Mouse (Mus musculus) stomach, embryonic 14.5 days (tissue): Measurements from ENCODE around the gene Tmem129. TPM values are rescaled to one million over a fixed set of nuclear protein-coding genes. Genes with fewer than 3 reads are reported as not detected.

Experiments used
- ATAC-seq: fragments of 200-750 bp; cut with Nextera tagmentation; 2 replicates; pipeline ENCODE4 v1.8.0; 2017; ENCODE audit warnings: low read depth, moderate TSS enrichment; ENCODE audit not compliant: insufficient number of reproducible peaks, insufficient read depth, low FRiP score
- H3K27ac ChIP-seq: fragments of 300-500 bp; sonication (generic); 2 replicates; pipeline ENCODE4 v1.5.1; 2014; ENCODE audit warnings: mild to moderate bottlenecking, low read length, moderate library complexity, mixed read lengths
- H3K27me3 ChIP-seq: fragments of 300-500 bp; sonication (generic); 2 replicates; pipeline ENCODE4 v1.6.1; 2014; ENCODE audit warnings: low read length, control low read depth, mixed read lengths; ENCODE audit not compliant: control insufficient read depth, insufficient read depth
- H3K36me3 ChIP-seq: fragments of 300-500 bp; sonication (generic); 2 replicates; pipeline ENCODE4 v1.6.1; 2014; ENCODE audit warnings: mild to moderate bottlenecking, control low read depth, low read length, moderate library complexity, mixed read lengths; ENCODE audit not compliant: control insufficient read depth, insufficient read depth
- H3K4me1 ChIP-seq: fragments of 300-500 bp; sonication (generic); 2 replicates; pipeline ENCODE4 v1.6.1; 2014; ENCODE audit warnings: low read length, control low read depth, mixed read lengths; ENCODE audit not compliant: control insufficient read depth, insufficient read depth
- H3K4me2 ChIP-seq: fragments of 300-500 bp; sonication (generic); replicated peaks from 2 replicates; pipeline ENCODE4 v1.6.1; 2014; ENCODE audit warnings: low read depth, low read length, control low read depth
- H3K4me3 ChIP-seq: fragments of 300-500 bp; sonication (generic); 2 replicates; pipeline ENCODE4 v1.5.1; 2014; ENCODE audit warnings: low read depth, low read length, control low read depth
- H3K9ac ChIP-seq: fragments of 300-500 bp; sonication (generic); replicated peaks from 2 replicates; pipeline ENCODE4 v1.6.1; 2014; ENCODE audit warnings: low read depth, mild to moderate bottlenecking, control low read depth, low read length, moderate library complexity, mixed read lengths
- H3K9me3 ChIP-seq: fragments of 300-500 bp; sonication (generic); 2 replicates; pipeline ENCODE4 v1.6.1; 2016; ENCODE audit warnings: low read depth, low read length, control low read depth; ENCODE audit not compliant: control insufficient read depth
- WGBS: fragments of 180-500 bp; shearing (Covaris S2); extraction: QIAGEN DNeasy Blood & Tissue Kit; methylation state at CpG from one replicate; pipeline ENCODE4 v1.1.7; 2014; 5-methylcytosine and 5-hydroxymethylcytosine counted together
- polyA plus RNA-seq: library from polyadenylated mRNA; unstranded; fragments of >200 nt; fragmentation: Nextera tagmentation; extraction: Ambion mirVana; gene quantifications from 2 replicates; pipeline ENCODE4 v1.2.1, GENCODE M21; 2014

Gene Tmem129
- polyA plus RNA-seq, 1 experiment from 2014 or later = 39.8 TPM

DNA sequence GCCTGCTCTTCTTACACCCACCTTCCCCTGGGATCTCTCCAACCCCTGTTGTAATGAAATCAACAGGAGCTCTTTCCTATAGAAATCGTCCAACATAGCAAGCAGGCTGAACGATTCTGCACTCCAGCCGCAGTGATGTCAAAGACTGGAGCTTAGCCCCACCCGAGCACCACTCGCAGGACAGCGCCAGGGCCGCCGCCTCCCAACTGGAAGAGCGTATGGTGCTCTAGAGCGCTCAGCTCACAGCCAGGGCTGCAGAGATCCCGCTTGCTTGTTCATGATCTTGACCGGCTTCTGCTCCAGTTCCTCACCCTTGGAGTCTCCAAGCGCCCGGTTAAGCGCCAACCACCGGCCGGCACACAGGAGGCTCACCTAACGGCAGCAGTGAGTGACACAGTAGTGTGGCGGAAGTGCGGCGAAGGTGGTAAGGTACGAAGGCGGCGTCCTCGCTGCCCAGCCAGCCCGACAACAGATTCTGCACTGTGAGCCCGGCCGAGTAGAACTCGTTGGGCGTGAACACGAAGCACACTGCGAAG, 897 bp downstream of the Tmem129 start:
- Histone ChIP-seq H3K9me3 (no peaks in the 10 kb centered on the region), H3K9ac (peak overlapping the region; percentile 53), H3K4me3 (peak overlapping the region; percentile 76), H3K4me1 (peaks cover 13% of the 10 kb centered on the region), H3K27me3 (no peaks in the 10 kb centered on the region), H3K27ac (peak overlapping the region; percentile 53; the same call in 1 of the 2 replicates), H3K36me3 (peaks cover 25% of the 10 kb centered on the region), H3K4me2 (peak overlapping the region; percentile 92)
- ATAC-seq = peak; percentile 20
- under 1% methylated on average over 32 of the region's 32 CpGs for WGBS

DNA sequence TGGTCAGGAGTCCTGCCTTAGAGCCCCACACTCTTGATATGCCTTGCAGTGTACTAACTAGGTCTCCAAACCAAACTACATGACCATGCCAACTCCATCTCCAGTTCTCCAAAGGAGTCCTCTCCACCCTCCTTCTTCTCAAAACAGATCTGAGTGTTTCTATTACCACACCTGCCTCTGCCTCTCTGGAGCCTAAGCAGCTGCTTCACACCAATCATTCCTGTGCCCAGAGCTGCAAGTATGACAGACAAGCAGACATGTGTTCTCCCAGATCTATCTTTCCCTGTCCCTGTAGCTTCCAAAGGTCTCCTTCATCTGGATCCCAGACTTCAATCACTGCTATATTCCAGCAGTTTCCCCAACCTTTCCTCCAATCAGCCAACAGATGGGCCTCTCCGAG, 1.5 kb downstream of the Tmem129 start:
- WGBS = 10% methylated on average over 1 of the region's 1 CpGs
- no peak for ATAC-seq
- H3K4me1 ChIP-seq = peaks cover 13% of the 10 kb centered on the region

DNA sequence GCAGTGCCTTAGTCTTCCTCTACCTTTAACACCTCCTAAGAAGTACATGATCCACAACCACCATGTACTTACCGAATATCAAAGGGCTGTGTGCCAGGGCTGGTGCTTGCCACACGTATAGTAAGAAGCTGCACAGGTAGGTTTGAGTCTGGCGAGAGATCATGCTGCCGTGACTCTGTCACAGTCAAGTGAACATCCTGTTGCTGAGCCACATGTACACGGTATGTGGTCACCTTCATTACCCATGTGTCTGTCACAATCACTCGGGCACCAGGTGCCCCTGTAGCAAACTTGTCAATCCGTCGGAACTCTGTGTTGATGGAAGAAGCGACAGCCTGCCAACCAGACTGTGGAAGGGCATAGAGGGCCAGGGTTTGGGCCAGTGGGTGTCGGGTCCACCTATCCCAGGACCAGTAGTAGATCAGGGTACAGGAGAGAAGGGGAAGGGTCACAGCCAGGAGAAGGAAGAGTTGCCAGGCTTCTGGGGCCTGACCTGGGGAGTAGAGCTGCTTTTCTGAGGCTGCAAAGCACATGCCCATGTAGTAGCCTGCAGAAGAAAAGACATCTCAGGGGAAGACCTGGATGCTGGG, 2.9 kb downstream of the Tmem129 start:
- H3K4me2 ChIP-seq = no peak overlapping the region
- 94% methylated on average over 10 of the region's 10 CpGs for WGBS
- ATAC-seq = no peak

More for the DNA sequence above, 1.5 kb downstream of the Tmem129 start:
- Histone ChIP-seq H3K36me3 (peaks cover 20% of the 10 kb centered on the region), H3K9me3 (no peaks in the 10 kb centered on the region), H3K4me3 (peak overlapping the region; percentile 76), H3K27me3 (no peaks in the 10 kb centered on the region), H3K27ac (peak overlapping the region; percentile 53; the same call in 1 of the 2 replicates), H3K9ac (peak overlapping the region; percentile 53), H3K4me2 (peak overlapping the region; percentile 92)

DNA sequence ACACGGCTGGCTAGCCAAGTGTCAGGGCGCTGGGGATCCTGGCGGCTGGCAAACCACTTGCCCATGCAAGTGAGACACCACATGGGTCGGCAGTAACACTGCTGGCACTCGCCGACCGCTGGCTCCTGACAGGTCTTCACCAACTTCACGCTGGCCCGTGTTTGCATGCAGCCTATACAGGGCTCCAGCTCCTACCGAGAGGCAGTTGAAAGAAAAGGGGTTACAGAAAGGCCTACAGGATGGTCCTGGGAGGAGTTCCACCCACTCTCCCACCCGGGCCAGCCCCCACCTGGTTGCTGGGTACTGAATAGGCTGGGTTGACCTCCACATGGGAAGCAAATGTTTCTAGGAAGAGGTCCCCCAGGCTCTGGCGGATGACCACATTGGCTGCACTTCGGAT, 3.8 kb downstream of the Tmem129 start:
- WGBS = 93% methylated on average over 13 of the region's 13 CpGs
- H3K4me3 ChIP-seq = no peak overlapping the region
- H3K27ac ChIP-seq = no peak overlapping the region
- no peaks in the 10 kb centered on the region for H3K27me3 ChIP-seq
- H3K9me3 ChIP-seq = no peaks in the 10 kb centered on the region
- H3K4me1 ChIP-seq = peaks cover 24% of the 10 kb centered on the region
- H3K4me2 ChIP-seq = no peak overlapping the region
- H3K9ac ChIP-seq = no peak overlapping the region
- peaks cover 16% of the 10 kb centered on the region for H3K36me3 ChIP-seq
- no peak for ATAC-seq

More for the DNA sequence above, 2.9 kb downstream of the Tmem129 start:
- Histone ChIP-seq H3K27ac (no peak overlapping the region), H3K9me3 (no peaks in the 10 kb centered on the region), H3K9ac (no peak overlapping the region), H3K4me1 (peaks cover 20% of the 10 kb centered on the region), H3K36me3 (peaks cover 10% of the 10 kb centered on the region), H3K4me3 (no peak overlapping the region), H3K27me3 (no peaks in the 10 kb centered on the region)

DNA sequence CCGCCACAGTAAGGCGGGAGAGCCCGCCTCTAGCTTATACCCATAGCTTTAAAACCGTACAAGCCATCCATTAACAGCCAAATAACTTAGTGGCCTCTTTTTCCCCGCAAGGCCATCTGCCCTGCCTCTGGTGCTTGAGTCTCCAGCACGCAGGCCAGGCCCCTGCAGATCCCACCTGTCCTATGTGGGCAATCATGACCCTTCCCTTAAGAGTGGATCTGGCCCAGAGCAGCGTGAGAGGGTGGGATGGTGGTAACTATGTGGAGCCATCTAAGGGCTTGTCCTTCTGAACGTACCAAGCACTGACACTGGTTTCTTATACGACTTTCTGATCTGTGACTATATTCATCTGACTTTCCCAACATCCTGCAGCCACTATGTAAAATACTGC, 5.4 kb downstream of the Tmem129 start:
- Histone ChIP-seq H3K9ac (no peak overlapping the region), H3K27me3 (no peaks in the 10 kb centered on the region), H3K27ac (0 out of 2 replicates have a peak overlapping the region, but pooled peaks have one; percentile 22), H3K9me3 (no peaks in the 10 kb centered on the region), H3K4me2 (peak overlapping the region; percentile 28; the same call in 1 of the 2 replicates), H3K36me3 (peaks cover 28% of the 10 kb centered on the region), H3K4me1 (peaks cover 21% of the 10 kb centered on the region), H3K4me3 (peak overlapping the region; percentile 67)
- peak; percentile 2; the same call in 1 of the 2 replicates for ATAC-seq
- 3% methylated on average over 9 of the region's 9 CpGs for WGBS

DNA sequence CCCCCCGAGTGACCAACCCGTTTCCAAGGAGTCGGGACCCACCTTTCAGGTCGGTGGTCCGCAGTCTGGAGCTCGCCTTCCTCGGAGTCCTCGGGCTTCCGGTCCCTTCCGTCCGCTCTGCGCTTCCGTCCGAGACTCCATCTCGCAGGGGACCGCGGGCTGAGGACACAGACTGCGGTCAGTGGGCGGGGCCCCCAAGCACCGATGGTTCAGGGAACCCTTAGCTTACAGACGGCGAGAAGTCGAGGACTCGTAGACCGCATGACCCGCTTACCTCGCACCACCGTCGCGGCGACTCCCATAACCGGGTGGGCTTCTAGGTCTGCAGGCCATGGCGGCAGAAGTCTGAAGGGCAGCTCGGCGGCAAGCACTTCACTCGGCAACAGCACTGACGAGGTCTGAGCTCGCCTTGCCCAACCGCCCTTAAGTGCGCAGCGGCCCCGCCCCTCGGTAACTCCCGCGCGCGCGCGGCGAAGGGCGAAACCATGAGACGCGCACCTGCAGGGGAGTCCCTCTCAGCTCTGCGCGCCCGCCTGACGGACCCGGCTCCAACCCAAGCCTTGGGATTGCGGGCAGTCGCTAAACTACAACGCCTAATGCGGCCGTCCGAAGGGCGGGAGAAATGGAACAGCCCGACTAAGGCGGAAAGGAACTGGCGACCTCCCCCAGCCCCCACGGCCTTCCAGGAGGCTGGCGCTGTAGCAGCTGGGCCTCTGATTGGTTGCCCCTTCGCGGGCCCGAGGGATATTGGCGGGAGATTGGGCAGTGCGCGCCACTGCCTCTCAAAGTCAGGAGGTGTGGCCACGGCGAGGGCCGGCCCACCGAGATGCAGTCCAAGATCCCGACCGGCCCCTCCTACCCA, 6.1 kb downstream of the Tmem129 start, which contains the start of gene Slbp:
Slbp (minus strand) TSS at position 654 of the 862 bp plus-strand sequence.
- Histone ChIP-seq H3K9me3 (no peaks in the 10 kb centered on the region), H3K4me2 (peak within 1 kb of the TSS; percentile 88)

DNA sequence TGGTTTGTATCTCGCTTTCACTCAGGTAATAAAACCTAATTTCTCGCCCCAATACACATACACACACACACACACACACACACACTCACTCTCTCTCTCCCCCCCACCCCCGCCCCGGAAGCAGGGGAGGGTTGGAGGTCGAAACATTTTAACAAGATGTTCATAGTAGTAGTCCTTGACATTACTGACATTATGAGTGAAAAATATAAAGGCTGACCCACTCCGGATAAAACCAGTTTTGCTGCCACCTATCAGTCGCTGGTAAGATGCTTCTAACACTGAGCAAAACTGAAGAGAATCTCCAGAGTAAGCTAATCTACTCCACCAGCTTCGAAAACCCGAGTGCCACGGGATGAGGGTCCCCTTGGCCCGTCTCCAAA, 6.7 kb downstream of the Tmem129 start:
- peak overlapping the region; percentile 67 for H3K4me3 ChIP-seq
- ATAC-seq = no peak; the same call in 1 of the 2 replicates
- H3K4me2 ChIP-seq = peak overlapping the region; percentile 88
- H3K9me3 ChIP-seq = no peaks in the 10 kb centered on the region
- peaks cover 16% of the 10 kb centered on the region for H3K4me1 ChIP-seq
- H3K27ac ChIP-seq = peak overlapping the region; percentile 95
- H3K36me3 ChIP-seq = peaks cover 40% of the 10 kb centered on the region
- H3K9ac ChIP-seq = peak overlapping the region; percentile 56
- no peaks in the 10 kb centered on the region for H3K27me3 ChIP-seq
- WGBS = 0% methylated on average over 11 of the region's 11 CpGs

More for the DNA sequence above, 6.1 kb downstream of the Tmem129 start, which contains the start of gene Slbp:
- peaks cover 34% of the 10 kb centered on the region for H3K36me3 ChIP-seq
- no peaks in the 10 kb centered on the region for H3K27me3 ChIP-seq
- peaks cover 21% of the 10 kb centered on the region for H3K4me1 ChIP-seq
- under 1% methylated on average over 81 of the region's 82 CpGs for WGBS
- peak within 1 kb of the TSS; percentile 56 for H3K9ac ChIP-seq
- H3K27ac ChIP-seq = peak within 1 kb of the TSS; percentile 95
- ATAC-seq = peak; percentile 97
- H3K4me3 ChIP-seq = peak within 1 kb of the TSS; percentile 67

DNA sequence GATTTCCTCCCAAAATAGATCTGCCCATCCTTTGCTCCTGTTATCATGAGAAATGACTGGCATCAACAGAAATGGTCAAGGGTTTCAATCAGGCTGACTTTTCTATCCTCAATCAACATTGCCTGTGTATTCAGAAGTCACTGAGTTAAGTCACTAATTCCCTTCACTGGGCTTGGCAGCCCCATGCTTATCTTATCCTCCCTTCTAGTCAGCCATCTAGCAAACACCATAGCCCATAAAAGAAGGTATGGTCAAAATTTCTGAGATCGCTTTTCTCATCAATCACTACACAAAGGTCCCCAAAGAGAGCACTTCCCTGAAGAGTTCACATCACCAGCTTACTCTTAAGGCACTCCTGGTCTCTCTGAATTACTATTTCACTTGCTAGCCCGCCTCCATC, 7.2 kb downstream of the Tmem129 start:
- Histone ChIP-seq H3K4me3 (peak overlapping the region; percentile 67), H3K27ac (no peak overlapping the region; the same call in 1 of the 2 replicates), H3K36me3 (peaks cover 45% of the 10 kb centered on the region), H3K9ac (peak overlapping the region; percentile 56), H3K27me3 (no peaks in the 10 kb centered on the region), H3K4me2 (peak overlapping the region; percentile 88), H3K4me1 (peaks cover 13% of the 10 kb centered on the region; the same call in 1 of the 2 replicates), H3K9me3 (no peaks in the 10 kb centered on the region)
- WGBS = 7% methylated on average over 2 of the region's 2 CpGs
- ATAC-seq = no peak
